Mouse (Mus musculus) thymus, adult 18-20 months (tissue): ENCODE data around the gene Ccna2.

Experiments used
- DNase-seq, 2 experiments: peaks; one replicate each; pipeline ENCODE4 v3.0.0; 2022; ENCODE audit warnings: mixed read lengths in 2 of 2

The Ccna2 gene

GRCm38 (mm10) chr3:36532738-36533137, 39.2 kb downstream of the Ccna2 start:
- DNase-seq: no peak

- no peak for DNase-seq
Observed at GRCm38 (mm10) chr3:36531979-36532542, 39.9 kb downstream of the Ccna2 start.

- DNase-seq: no peak
Observed at GRCm38 (mm10) chr3:36531242-36531641, 40.7 kb downstream of the Ccna2 start.

- no peak for DNase-seq
Observed at GRCm38 (mm10) chr3:36530781-36531180, 41.2 kb downstream of the Ccna2 start.

GRCm38 (mm10) chr3:36530345-36530744, 41.6 kb downstream of the Ccna2 start:
- no peak for DNase-seq

- DNase-seq: no peak
Observed at GRCm38 (mm10) chr3:36524466-36524865, 47.5 kb downstream of the Ccna2 start.

GRCm38 (mm10) chr3:36522137-36522536, 49.8 kb downstream of the Ccna2 start:
- no peak for DNase-seq

GRCm38 (mm10) chr3:36521073-36522060, 50.6 kb downstream of the Ccna2 start, which contains the start of gene Gm11549:
Gm11549 (minus strand) TSS chr3:36521813.
- no peak for DNase-seq

- DNase-seq: no peak
Observed at GRCm38 (mm10) chr3:36516196-36516595, 55.8 kb downstream of the Ccna2 start.
